Mouse (Mus musculus) retina, postnatal 7 days (tissue): ENCODE measurements at regions not wholly inside any gene's neighbourhood (a gene's known extent, or its start where the extent isn't known, plus 50 kb on each side); places are given as distances from the start of the nearest gene placed in this dataset.

Experiments
- DNase-seq: peaks from one replicate; pipeline ENCODE4 v3.0.0-alpha.2; 2012; ENCODE audit warnings: low read depth, low spot score

GRCm38 (mm10) chr5:119601390-119601789, 69.1 kb upstream of the Tbx3 start:
- no peak for DNase-seq

- DNase-seq = no peak
Measured at GRCm38 (mm10) chr5:119602001-119602400, 68.5 kb upstream of the Tbx3 start.

DNA sequence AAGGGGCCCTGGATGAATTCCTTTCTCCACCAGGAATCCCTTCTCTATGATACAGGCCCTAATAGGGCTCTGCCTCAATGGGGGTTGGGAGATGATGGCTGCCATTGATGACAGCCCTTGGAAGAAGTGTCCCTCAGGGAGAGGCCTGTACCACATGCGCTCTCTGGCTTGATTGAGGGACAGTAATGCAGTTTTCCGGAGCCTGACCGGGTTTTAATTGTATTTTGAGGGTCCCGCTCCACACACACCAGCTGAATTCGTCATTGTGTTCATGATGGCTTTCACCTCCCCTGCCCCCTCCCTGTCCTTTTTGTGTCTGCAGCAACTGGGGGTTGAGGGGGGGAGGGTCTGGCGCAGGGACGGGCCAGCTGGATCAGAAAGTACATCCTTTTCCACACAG, 65.0 kb upstream of the Tbx3 start:
- DNase-seq = no peak

- no peak for DNase-seq
Measured at GRCm38 (mm10) chr5:119613413-119613812, 57.1 kb upstream of the Tbx3 start.

DNA sequence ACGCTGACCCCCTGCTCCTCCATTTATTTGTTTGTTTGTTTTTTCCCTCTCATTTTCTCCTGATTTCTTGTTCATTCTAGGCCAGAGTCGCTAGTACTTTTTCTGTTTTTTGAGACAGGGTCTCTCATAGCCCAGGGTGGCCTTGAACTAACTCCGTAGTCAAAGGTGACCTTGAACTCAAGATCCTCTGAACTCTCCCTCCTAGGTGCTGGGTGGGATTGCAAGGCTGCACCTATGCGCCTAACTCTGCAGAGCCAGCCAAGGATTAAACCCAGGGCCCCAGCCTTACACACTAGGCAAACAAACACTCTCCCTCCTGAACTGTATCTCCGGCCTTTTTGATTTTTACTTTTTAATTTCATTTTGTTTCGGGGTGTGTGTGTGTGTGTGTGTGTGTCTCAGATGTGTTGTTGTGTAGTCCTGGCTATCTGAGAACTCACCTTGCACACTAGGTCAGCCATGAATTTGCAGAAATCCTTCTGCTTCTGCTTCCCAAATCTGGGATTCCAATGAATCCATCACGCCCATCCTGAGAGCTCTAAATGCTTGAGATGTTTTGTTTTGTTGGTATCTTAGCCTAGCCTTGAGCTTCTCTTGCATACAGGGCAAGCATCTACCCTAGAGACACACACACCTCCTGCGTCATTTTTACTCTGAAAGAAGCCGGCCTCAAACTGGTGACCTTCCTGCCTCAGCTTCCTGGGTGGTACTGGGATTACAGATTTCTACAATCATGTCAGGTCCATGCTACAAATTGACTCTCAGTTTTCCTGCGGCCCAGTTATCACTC, 56.3 kb upstream of the Tbx3 start:
- no peak for DNase-seq

- no peak for DNase-seq
Measured at GRCm38 (mm10) chr5:119615681-119616080, 54.8 kb upstream of the Tbx3 start.

GRCm38 (mm10) chr5:119617856-119618255, 52.6 kb upstream of the Tbx3 start:
- no peak for DNase-seq

GRCm38 (mm10) chr5:119619906-119620305, 50.6 kb upstream of the Tbx3 start:
- DNase-seq = no peak
